Mouse (Mus musculus) cerebellum, adult 9-11 months (tissue): ENCODE data around the gene Sncg.
"Not testable (repeated sequence)": the region's sequence is repeated elsewhere in the genome, so short reads cannot be mapped to it uniquely, and the experiment has no call there.

Experiments
- DNase-seq: peaks from one replicate; pipeline ENCODE4 v3.0.0; 2022

Gene Sncg

GRCm38 (mm10) chr14:34374577-34374976, at the start of gene Sncg:
TSS of gene Sncg (minus strand) at chr14:34374789.
- DNase-seq = no peak

- no peak for DNase-seq
These were observed 46.5 kb upstream of the Sncg start for GRCm38 (mm10) chr14:34421078-34421477.

GRCm38 (mm10) chr14:34417501-34417900, 42.9 kb upstream of the Sncg start:
- no peak for DNase-seq

- not testable (repeated sequence) for DNase-seq
These were observed 42.4 kb upstream of the Sncg start for GRCm38 (mm10) chr14:34416946-34417345.

GRCm38 (mm10) chr14:34412164-34412896, 37.7 kb upstream of the Sncg start:
- no peak for DNase-seq

- no peak for DNase-seq
These were observed 36.1 kb upstream of the Sncg start for GRCm38 (mm10) chr14:34410716-34411115.

- DNase-seq = no peak
These were observed 28.8 kb upstream of the Sncg start for GRCm38 (mm10) chr14:34403424-34403823.

GRCm38 (mm10) chr14:34402871-34403270, 28.3 kb upstream of the Sncg start:
- no peak for DNase-seq

GRCm38 (mm10) chr14:34401135-34401534, 26.5 kb upstream of the Sncg start:
- DNase-seq = peak; percentile 56

- DNase-seq = no peak
These were observed 25.4 kb upstream of the Sncg start for GRCm38 (mm10) chr14:34400021-34400420.

GRCm38 (mm10) chr14:34399301-34399700, 24.7 kb upstream of the Sncg start:
- no peak for DNase-seq

- DNase-seq = no peak
These were observed 24.3 kb upstream of the Sncg start for GRCm38 (mm10) chr14:34398901-34399300.

- no peak for DNase-seq
These were observed 23.3 kb upstream of the Sncg start for GRCm38 (mm10) chr14:34397871-34398270.

- DNase-seq = no peak
These were observed 18.7 kb upstream of the Sncg start for GRCm38 (mm10) chr14:34393295-34393694.

GRCm38 (mm10) chr14:34382921-34383704, 8.5 kb upstream of the Sncg start:
- no peak for DNase-seq

- no peak for DNase-seq
These were observed 4.2 kb upstream of the Sncg start for GRCm38 (mm10) chr14:34378560-34379331.

- DNase-seq = no peak
These were observed 2.5 kb upstream of the Sncg start for GRCm38 (mm10) chr14:34377121-34377520.

GRCm38 (mm10) chr14:34375941-34376340, 1.4 kb upstream of the Sncg start:
- no peak for DNase-seq

- DNase-seq = no peak
These were observed 871 bp upstream of the Sncg start, which contains the start of gene Mmrn2 for GRCm38 (mm10) chr14:34375415-34375904. TSS of gene Mmrn2 (plus strand) at chr14:34375465.

- no peak for DNase-seq
These were observed 1.0 kb downstream of the Sncg start for GRCm38 (mm10) chr14:34373581-34373980.

GRCm38 (mm10) chr14:34372646-34373045, 1.9 kb downstream of the Sncg start:
- no peak for DNase-seq

- no peak for DNase-seq
These were observed 2.8 kb downstream of the Sncg start for GRCm38 (mm10) chr14:34371763-34372162.

GRCm38 (mm10) chr14:34370921-34371320, 3.7 kb downstream of the Sncg start:
- no peak for DNase-seq
